Mouse (Mus musculus) brain, embryonic 14.5 days (tissue): ENCODE measurements around the gene Cep70. TPM values are rescaled to one million over a fixed set of nuclear protein-coding genes. Genes with fewer than 3 reads are reported as not detected.

Source experiments
- DNase-seq: peaks from one replicate; pipeline ENCODE4 v3.0.0-alpha.2; 2011; ENCODE audit warnings: low read depth
- CTCF ChIP-seq: fragments of 200-500 bp; IDR thresholded peaks from 2 replicates; pipeline ENCODE4 v1.5.1; 2012; ENCODE audit warnings: inconsistent platforms, mild to moderate bottlenecking, moderate library complexity, borderline replicate concordance; ENCODE audit not compliant: insufficient read depth, insufficient read length; ENCODE audit errors: extremely low read depth
- POLR2A ChIP-seq: fragments of 200-500 bp; IDR thresholded peaks from 2 replicates; pipeline ENCODE4 v1.6.1; 2012; ENCODE audit warnings: mild to moderate bottlenecking, inconsistent platforms, borderline replicate concordance; ENCODE audit not compliant: poor library complexity, insufficient read depth, insufficient read length, severe bottlenecking; ENCODE audit errors: extremely low read depth
- polyA plus RNA-seq: library from polyadenylated mRNA; depleted of rRNA; stranded (reverse); fragments of >200 nt; gene quantifications from 2 replicates; pipeline ENCODE4 v1.2.3, GENCODE M21; 2012; rRNA removed

Gene Cep70
- polyA plus RNA-seq, result 32.7 and 34.0 TPM in 2 replicates

DNA sequence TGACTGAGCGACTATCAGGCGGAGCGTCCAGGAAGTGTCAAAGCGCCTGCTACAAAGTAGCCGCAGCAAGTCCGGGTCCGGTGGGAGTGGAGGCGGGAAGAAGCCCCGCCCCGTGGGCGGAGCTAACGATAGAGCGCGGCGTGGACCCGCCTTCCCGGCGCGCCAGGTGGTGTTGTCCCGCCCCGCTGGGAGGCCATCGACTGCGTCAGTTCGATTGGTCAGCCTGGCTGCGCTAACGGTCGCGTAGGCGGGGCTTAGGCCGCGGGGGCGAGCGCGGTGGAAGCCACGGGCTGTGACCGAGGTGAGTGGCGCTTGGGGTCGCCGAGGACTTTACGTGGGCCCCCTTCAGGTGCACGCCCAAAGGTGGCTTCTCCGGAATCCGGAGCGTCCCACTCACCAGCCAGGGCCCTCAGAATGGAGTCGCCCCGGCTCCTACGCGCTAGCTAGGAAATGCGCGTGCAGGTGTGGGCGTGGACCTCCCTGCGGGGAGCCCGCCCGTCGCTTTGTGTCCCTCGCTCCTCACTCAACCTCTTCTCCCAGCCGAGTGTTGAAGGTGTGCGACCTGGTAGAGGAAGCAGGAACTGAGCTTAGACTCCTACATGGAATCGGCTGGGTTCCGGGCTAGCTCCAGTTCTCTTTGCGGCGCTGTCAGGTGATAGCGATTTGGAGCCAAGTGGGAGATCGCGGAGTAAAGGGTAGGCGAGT is at the start of gene Cep70:
TSS of gene Cep70 (plus strand) at position 178 of the 705 bp plus-strand sequence.
- peak; percentile 97 for DNase-seq
- TF ChIP-seq CTCF (no peak), POLR2A (peak; percentile 85)

- TF ChIP-seq POLR2A (no peak), CTCF (no peak)
Measured at GRCm38 (mm10) chr9:99212643-99213042, 30.5 kb upstream of the Cep70 start.

GRCm38 (mm10) chr9:99216182-99216581 is 27.0 kb upstream of the Cep70 start:
- no peak for TF ChIP-seq CTCF
- no peak for TF ChIP-seq POLR2A
- no peak for DNase-seq

More at GRCm38 (mm10) chr9:99212643-99213042, 30.5 kb upstream of the Cep70 start:
- no peak for DNase-seq

- peak; percentile 47 for DNase-seq
- TF ChIP-seq CTCF, result no peak
- TF ChIP-seq POLR2A, result no peak
Measured at GRCm38 (mm10) chr9:99217999-99218719, 25.0 kb upstream of the Cep70 start.

GRCm38 (mm10) chr9:99221636-99222035 is 21.5 kb upstream of the Cep70 start:
- no peak for TF ChIP-seq POLR2A
- no peak for TF ChIP-seq CTCF
- no peak for DNase-seq

GRCm38 (mm10) chr9:99224583-99224982 is 18.6 kb upstream of the Cep70 start:
- TF ChIP-seq CTCF, result no peak
- TF ChIP-seq POLR2A, result no peak
- DNase-seq, result peak; percentile 14

- TF ChIP-seq POLR2A (no peak), CTCF (no peak)
- DNase-seq, result no peak
Measured at GRCm38 (mm10) chr9:99229450-99229849, 13.7 kb upstream of the Cep70 start.

GRCm38 (mm10) chr9:99237139-99237538 is 6.0 kb upstream of the Cep70 start, which contains the start of gene Faiml:
TSS of gene Faiml (minus strand) at chr9:99237239.
- TF ChIP-seq CTCF, result no peak
- TF ChIP-seq POLR2A, result no peak
- no peak for DNase-seq

DNA sequence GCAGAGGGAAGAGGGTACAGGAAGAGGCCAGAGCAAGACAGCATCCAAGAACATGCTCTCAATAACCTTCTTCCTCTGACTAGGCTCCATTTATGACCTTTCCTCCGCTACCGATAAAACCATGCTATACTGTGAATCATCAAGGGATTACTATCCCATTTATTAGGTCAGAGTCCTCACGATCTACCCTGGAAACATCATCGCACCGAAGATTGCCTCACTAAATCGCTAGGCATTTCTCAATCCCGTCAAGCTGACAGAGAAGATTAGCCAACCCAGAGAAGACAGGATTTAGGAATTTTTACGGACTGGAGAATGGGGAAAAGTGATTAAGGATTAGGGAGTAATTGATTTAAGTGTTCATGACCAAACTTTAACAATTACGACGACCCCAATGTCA is 4.9 kb upstream of the Cep70 start:
- TF ChIP-seq CTCF, result no peak
- no peak for TF ChIP-seq POLR2A
- DNase-seq, result no peak

DNA sequence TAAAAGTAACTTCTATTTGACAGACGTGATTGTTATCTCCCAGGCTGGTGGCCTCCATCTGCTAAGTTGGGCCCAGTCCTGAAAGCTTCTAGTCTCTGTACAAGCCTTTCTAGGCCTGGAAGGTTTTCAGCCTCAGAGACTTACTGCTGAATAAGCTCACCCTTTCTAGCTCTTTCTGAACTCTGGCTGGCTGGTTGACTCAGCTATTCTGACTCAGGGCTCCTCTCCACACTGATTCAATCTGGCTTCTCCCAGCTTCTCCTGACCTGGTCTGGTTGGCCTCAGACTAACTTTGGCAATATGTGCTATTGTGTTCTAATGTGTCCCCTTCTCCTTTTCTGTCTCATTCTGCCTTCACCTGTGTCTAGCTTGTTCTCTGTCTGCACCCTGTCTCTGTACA is 3.9 kb upstream of the Cep70 start:
- TF ChIP-seq POLR2A (no peak), CTCF (no peak)
- DNase-seq, result no peak

DNA sequence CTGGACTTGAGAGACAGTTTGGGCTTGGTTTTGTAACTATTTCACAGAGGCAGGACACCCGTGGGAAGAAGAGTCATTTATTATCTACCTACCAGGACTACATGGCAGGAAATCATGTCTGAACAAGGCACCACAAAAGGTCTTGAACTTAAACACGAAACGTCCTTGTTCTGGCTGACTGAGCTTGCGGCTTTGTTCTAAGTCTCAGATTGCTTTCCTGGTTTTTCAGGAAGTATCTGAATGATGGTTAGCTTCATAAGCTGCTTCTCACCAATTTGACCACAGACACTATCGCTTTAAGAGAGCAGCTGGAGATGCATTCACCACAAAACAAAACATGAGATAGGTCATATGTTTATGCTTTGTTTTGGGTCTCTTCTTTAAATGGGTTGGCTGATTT is 2.6 kb upstream of the Cep70 start:
- TF ChIP-seq POLR2A (no peak), CTCF (no peak)
- no peak for DNase-seq

DNA sequence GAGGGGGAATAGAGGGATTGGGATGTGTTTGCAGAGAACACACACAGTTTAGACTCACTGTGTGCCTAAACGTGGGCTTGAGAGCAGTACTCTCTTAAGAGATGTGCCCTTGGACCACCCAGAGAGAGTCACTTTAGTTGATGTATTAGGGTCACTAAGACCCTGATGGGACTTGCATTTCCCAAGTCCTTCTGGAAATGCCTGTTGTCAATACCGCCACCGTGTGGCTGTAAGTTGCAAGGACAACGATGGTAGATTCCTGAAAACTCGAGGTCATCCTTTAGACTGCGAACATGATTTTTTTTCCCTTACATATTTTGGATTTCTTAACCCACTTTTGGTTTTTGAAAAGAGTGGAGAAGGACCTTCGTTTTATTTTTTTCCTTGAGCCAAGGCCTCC is 1.1 kb upstream of the Cep70 start:
- TF ChIP-seq CTCF, result peak; percentile 89
- no peak for TF ChIP-seq POLR2A
- DNase-seq, result peak; percentile 91

DNA sequence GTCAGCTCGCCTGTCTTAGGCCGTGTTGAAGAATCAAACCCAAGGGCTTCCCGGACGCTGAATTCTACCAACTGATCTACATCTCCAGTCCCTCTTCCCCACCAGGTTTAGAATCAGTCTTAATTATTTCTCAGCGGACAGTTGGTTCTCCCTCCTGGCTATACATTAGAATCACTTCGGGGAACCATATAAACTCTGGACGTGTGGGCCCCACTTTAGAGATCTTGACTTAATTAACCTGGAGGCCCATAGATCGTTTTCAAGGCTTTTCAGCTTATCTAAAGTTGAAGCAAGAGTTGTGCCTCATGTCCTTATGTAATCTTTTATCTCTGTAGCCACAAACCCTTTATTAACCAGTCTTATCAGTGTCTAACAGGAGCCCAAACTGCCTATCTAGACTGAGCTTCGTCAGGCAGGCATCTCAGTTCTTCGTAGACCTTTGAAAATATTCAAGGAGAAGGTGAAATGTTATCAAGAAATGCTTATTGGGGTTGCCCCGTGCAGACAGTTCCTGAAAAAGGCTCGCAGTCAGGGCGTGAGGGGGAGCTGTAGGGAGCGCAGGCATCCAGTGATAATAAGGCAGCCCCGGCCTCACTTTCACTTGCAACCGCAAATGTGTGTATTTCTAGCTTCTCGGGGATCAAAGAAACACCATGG is 506 bp upstream of the Cep70 start:
- DNase-seq, result no peak
- TF ChIP-seq CTCF (0 out of 2 replicates have a peak, but pooled peaks have one; percentile 6), POLR2A (no peak)
